Mouse (Mus musculus) small intestine, adult 2 months (tissue): ENCODE measurements around the gene Cdk2ap1. TPM values are rescaled to one million over a fixed set of nuclear protein-coding genes. Genes with fewer than 3 reads are reported as not detected.
"Not testable (repeated sequence)": the region's sequence is repeated elsewhere in the genome, so short reads cannot be mapped to it uniquely, and the experiment has no call there.

Source experiments
- H3K27ac ChIP-seq: fragments of 200-500 bp; 2 replicates; pipeline ENCODE4 v1.5.1; 2012; ENCODE audit warnings: low read depth, low read length, control low read depth, inconsistent platforms; ENCODE audit not compliant: insufficient read depth
- H3K27me3 ChIP-seq: fragments of 200-500 bp; 2 replicates; pipeline ENCODE4 v1.6.1; 2012; ENCODE audit warnings: mild to moderate bottlenecking, moderate library complexity, low read length, inconsistent platforms; ENCODE audit not compliant: control insufficient read depth, insufficient read depth
- H3K36me3 ChIP-seq: fragments of 200-500 bp; 2 replicates; pipeline ENCODE4 v1.6.1; 2012; ENCODE audit warnings: mild to moderate bottlenecking, low read length, control low read depth, inconsistent platforms; ENCODE audit not compliant: control insufficient read depth, insufficient read depth
- H3K4me1 ChIP-seq: fragments of 200-500 bp; 2 replicates; pipeline ENCODE4 v1.6.1; 2012; ENCODE audit warnings: low read length, inconsistent platforms, mixed read lengths; ENCODE audit not compliant: control insufficient read depth, insufficient read depth, insufficient read length
- H3K4me3 ChIP-seq: fragments of 200-500 bp; 2 replicates; pipeline ENCODE4 v1.5.1; 2012; ENCODE audit warnings: low read depth, mild to moderate bottlenecking, control low read depth, inconsistent platforms, low read length, moderate library complexity
- CTCF ChIP-seq: fragments of 200-500 bp; IDR thresholded peaks from 2 replicates; pipeline ENCODE4 v1.5.1; 2012; ENCODE audit warnings: low read depth, mild to moderate bottlenecking, control low read depth, inconsistent platforms, low read length, moderate library complexity, mixed read lengths; ENCODE audit not compliant: insufficient replicate concordance, insufficient read length; ENCODE audit errors: extremely low read depth
- POLR2A ChIP-seq: fragments of 200-500 bp; IDR thresholded peaks from 2 replicates; pipeline ENCODE4 v1.6.1; 2012; ENCODE audit warnings: low read depth, mild to moderate bottlenecking, control low read depth, inconsistent platforms, low read length, moderate library complexity
- WGBS: fragments of 180-500 bp; shearing (Covaris S2); methylation state at CpG from one replicate; pipeline ENCODE4 v1.1.7; 2018; 5-methylcytosine and 5-hydroxymethylcytosine counted together
- polyA plus RNA-seq: library from polyadenylated mRNA; depleted of rRNA; stranded (reverse); fragments of >200 nt; gene quantifications from 2 replicates; pipeline ENCODE4 v1.2.3, GENCODE M21; 2012; rRNA removed

The Cdk2ap1 gene
- polyA plus RNA-seq, 1 experiment = 52.8 TPM

DNA sequence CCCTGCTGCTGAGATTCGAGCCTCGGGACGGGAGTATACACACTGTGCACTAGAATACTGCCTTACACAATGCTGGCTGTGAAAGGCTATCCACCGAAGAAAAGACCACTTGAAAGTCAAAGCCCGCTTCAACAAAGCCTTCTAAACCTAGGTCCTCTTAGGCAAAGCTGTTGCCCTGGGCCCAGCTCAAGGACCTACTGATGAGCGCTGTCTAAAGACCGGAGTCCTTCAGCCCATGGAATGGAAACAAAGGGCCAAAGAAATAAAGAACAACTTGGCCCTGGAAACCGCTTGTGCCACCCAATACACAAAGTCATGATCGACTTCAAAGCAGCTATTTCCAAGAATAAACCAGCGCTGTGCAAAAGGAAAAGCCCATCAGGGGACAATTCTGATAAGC, 53.7 kb downstream of the Cdk2ap1 start:
- no peak overlapping the region for H3K27ac ChIP-seq
- no peaks in the 10 kb centered on the region for H3K27me3 ChIP-seq
- WGBS = 95% methylated on average over 10 of the region's 10 CpGs
- no peaks in the 10 kb centered on the region for H3K4me1 ChIP-seq
- TF ChIP-seq CTCF (no peak), POLR2A (no peak)
- no peak overlapping the region for H3K4me3 ChIP-seq
- peaks cover 12% of the 10 kb centered on the region for H3K36me3 ChIP-seq

DNA sequence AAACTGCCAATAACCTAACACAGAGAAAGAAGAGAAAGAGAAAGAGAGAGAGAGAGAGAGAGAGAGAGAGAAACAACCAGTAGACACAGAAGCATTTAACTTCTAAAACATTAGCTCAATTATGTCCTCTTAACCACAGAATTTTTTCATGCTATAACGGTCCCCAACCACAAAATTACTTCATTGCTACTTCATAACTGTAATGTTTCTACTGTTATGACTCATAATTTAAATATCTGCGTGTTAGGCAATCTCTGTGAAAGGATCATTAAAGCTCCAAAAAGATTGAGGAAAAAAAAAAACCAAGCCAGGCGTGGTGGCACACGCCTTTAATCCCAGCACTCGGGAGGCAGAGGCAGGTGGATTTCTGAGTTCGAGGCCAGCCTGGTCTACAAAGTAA, 60.0 kb downstream of the Cdk2ap1 start:
- not testable (repeated sequence) for H3K4me3 ChIP-seq, H3K4me1 ChIP-seq, H3K27ac ChIP-seq, H3K36me3 ChIP-seq, H3K27me3 ChIP-seq
- 76% methylated on average over 6 of the region's 6 CpGs for WGBS

DNA sequence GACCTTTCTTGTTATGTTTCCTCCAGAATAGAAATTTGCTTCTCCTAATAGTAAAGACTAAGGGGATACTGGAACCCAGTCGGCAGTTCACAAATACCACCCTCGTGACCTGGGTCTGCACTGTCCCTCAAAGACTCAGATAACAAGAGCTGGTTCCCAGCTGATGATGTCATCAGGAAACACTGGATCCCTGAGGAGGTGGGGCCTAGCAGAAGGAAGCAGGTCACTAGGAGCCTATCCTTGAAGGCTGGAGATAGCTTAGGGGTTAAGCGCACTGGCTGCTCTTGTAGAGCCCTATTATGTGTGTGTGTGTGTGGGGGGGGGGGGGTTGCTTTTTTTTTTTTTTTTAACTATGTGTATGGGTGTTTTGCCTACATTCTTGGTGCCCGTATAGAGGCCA, 62.8 kb downstream of the Cdk2ap1 start:
- Histone ChIP-seq H3K4me1 (no peaks in the 10 kb centered on the region), H3K36me3 (peaks cover 6% of the 10 kb centered on the region), H3K27me3 (no peaks in the 10 kb centered on the region), H3K4me3 (no peak overlapping the region), H3K27ac (no peak overlapping the region)
- no peak for TF ChIP-seq CTCF
- WGBS = 76% methylated on average over 4 of the region's 4 CpGs

DNA sequence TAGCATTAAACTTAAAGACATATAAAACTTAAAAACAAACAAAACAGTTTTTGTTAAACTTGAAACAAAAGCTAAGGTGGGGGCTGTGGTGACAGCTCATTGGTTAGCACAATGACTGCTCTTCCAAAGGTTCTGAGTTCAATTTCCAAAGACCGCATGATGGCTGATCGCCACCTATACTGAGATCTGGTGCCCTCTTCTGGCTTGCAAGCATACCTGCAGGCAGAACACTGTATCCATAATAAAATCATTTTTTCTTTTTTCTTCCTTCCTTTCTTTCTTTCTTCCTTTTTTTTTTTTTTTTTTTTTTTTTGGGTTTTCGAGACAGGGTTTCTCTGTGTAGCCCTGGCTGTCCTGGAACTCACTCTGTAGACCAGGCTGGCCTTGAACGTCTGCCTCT, 63.6 kb downstream of the Cdk2ap1 start:
- H3K27me3 ChIP-seq, H3K4me3 ChIP-seq, H3K4me1 ChIP-seq, H3K27ac ChIP-seq: not testable (repeated sequence)
- H3K36me3 ChIP-seq = peaks cover 10% of the 10 kb centered on the region
- 62% methylated on average over 4 of the region's 4 CpGs for WGBS
- TF ChIP-seq CTCF = peak; percentile 56; the same call in 1 of the 2 replicates

GRCm38 (mm10) chr5:124296475-124296874, 66.4 kb downstream of the Cdk2ap1 start:
- TF ChIP-seq POLR2A = no peak
- TF ChIP-seq CTCF = no peak
- Histone ChIP-seq H3K27ac (no peak overlapping the region), H3K27me3 (no peaks in the 10 kb centered on the region), H3K36me3 (peaks cover 19% of the 10 kb centered on the region), H3K4me3 (no peak overlapping the region), H3K4me1 (no peaks in the 10 kb centered on the region)
- WGBS = 90% methylated on average over 4 of the region's 4 CpGs

Other genes starting within 250 kb of the Cdk2ap1 start
- 12.7 and 19.6 TPM in 2 replicates for gene Arl6ip4, start 247.0 kb downstream of the Cdk2ap1 start, polyA plus RNA-seq
- 19.5 and 19.6 TPM in 2 replicates for gene Pitpnm2, start 113.3 kb downstream of the Cdk2ap1 start, polyA plus RNA-seq
- 0.76 and 1.4 TPM in 2 replicates for gene Mphosph9, start 35.1 kb downstream of the Cdk2ap1 start, polyA plus RNA-seq
- gene 2810006K23Rik, start 35.0 kb downstream of the Cdk2ap1 start, polyA plus RNA-seq = 1.5 and 1.9 TPM in 2 replicates
- 5.9 and 8.1 TPM in 2 replicates for gene Sbno1, start 62.9 kb upstream of the Cdk2ap1 start, polyA plus RNA-seq
- 34.1 and 70.7 TPM in 2 replicates for gene Kmt5a, start 76.8 kb upstream of the Cdk2ap1 start, polyA plus RNA-seq
- gene Rilpl2, start 115.3 kb upstream of the Cdk2ap1 start, polyA plus RNA-seq = 24.3 and 29.3 TPM in 2 replicates
- 1.2 and 1.8 TPM in 2 replicates for gene Snrnp35, start 120.1 kb upstream of the Cdk2ap1 start, polyA plus RNA-seq
- gene Rilpl1, start 168.3 kb upstream of the Cdk2ap1 start, polyA plus RNA-seq = 2.3 and 2.9 TPM in 2 replicates
- gene Tmed2, start 177.6 kb upstream of the Cdk2ap1 start, polyA plus RNA-seq = 182 and 188 TPM in 2 replicates
- 8.7 and 12.1 TPM in 2 replicates for gene Ddx55, start 189.8 kb upstream of the Cdk2ap1 start, polyA plus RNA-seq
- gene Eif2b1, start 216.0 kb upstream of the Cdk2ap1 start, polyA plus RNA-seq = 9.1 and 12.5 TPM in 2 replicates
- gene Gtf2h3, start 216.1 kb upstream of the Cdk2ap1 start, polyA plus RNA-seq = 8.5 and 20.0 TPM in 2 replicates